Mouse (Mus musculus) duodenum, adult 2 months (tissue): ENCODE measurements around the gene Jph2. TPM values are rescaled to one million over a fixed set of nuclear protein-coding genes. Genes with fewer than 3 reads are reported as not detected.

Source experiments
- polyA plus RNA-seq: library from polyadenylated mRNA; depleted of rRNA; stranded (reverse); fragments of >200 nt; gene quantifications from 2 replicates; pipeline ENCODE4 v1.2.3, GENCODE M21; 2012; ENCODE audit warnings: low replicate concordance; rRNA removed

The Jph2 gene
- 26.8 and 33.8 TPM in 2 replicates for polyA plus RNA-seq

DNA sequence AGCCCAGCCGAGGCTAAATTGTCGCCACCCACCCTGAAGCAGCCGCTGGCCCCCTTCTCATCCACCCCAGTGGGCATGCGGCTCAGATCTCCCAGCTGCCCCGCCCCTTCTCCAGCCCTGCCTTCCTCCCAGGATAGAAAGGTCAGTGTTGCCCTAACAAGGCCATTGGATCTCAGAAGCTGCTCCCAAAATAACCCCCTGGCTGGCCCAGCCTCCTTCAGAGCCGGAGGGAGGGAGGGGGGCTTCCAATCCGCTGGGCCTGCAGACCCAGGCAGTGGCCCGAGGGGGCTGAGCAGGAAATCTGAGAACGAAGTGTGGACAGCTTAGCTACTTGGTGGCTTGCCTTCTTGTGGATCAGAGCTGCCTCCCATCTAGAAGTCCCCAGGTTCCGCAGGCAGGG lies at the start of gene Jph2:
Gene Jph2 (minus strand): TSS at position 89 of the 400 bp plus-strand sequence.

DNA sequence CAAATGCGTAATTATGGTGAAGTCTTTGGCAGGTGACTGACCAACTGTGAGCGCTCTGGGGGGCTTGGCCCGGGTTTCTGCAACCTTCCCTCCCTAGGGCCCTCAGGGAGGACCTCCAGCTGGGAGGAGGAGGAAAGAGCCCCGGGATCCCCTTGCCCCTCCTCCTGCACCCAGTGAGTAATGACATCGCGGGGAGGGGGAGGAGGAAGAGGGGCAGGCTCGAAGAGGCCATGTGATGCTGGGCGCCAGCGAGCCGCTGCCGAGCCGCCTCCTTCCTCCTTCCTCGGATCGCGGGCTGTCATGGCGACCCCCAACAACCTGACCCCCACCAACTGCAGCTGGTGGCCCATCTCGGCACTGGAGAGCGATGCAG lies 40.4 kb upstream of the Jph2 start, which contains the start of gene Gdap1l1:
Gene Gdap1l1 (plus strand): TSS at position 231 of the 373 bp plus-strand sequence.

DNA sequence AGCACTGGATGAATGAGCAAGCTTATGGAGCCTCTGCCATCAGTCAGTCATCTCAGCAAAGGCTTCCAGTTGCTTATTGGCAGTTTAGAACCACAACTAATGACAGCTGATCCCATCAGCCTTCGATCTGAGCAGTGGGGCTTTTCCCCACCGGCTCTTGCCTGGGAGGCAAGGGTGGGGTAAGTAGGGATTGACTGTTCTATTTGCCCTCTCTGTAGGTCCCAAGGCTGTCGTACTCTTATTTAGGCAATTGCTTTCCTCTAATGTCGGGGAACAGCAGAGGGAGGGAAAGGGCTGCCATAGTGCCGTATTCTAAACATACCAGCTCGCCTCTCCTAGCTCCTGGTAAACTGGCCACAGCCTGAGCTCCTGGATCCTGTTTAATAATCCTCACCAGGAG lies 26.8 kb upstream of the Jph2 start, which contains the start of gene Oser1:
Gene Oser1 (minus strand): TSS at position 101 of the 400 bp plus-strand sequence.

Other genes starting within 250 kb of the Jph2 start
- gene Tox2, start 194.9 kb downstream of the Jph2 start, polyA plus RNA-seq = 7.4 and 8.3 TPM in 2 replicates
- gene Oser1, start 26.7 kb upstream of the Jph2 start, polyA plus RNA-seq = 2.6 and 3.0 TPM in 2 replicates
- gene Gdap1l1, start 40.5 kb upstream of the Jph2 start, polyA plus RNA-seq = 1.7 and 2.2 TPM in 2 replicates
- 8.1 and 11.1 TPM in 2 replicates for gene Fitm2, start 74.6 kb upstream of the Jph2 start, polyA plus RNA-seq
- gene R3hdml, start 94.3 kb upstream of the Jph2 start, polyA plus RNA-seq = 0.54 and 0.83 TPM in 2 replicates
- gene Hnf4a, start 108.8 kb upstream of the Jph2 start, polyA plus RNA-seq = 204 and 271 TPM in 2 replicates
- 7.8 and 11.6 TPM in 2 replicates for gene Ttpal, start 204.3 kb upstream of the Jph2 start, polyA plus RNA-seq
- 138 and 157 TPM in 2 replicates for gene Serinc3, start 247.1 kb upstream of the Jph2 start, polyA plus RNA-seq